Mouse (Mus musculus): ENCODE measurements around the gene Alg5.

- TF ChIP-seq CTCF (IDR thresholded peaks at IDR 0.05; ENCODE audit: low read depth) = no peak
- TF ChIP-seq EP300 (IDR thresholded peaks at IDR 0.05; ENCODE audit: low read depth) = peak; percentile 77; the same call in 1 of the 2 replicates
Measured at GRCm38 (mm10) chr3:54731626-54732150, 3.7 kb upstream of the Alg5 start.
